Mouse (Mus musculus): Measurements from ENCODE around the gene Tulp4.
"Not testable (repeated sequence)": the region's sequence is repeated elsewhere in the genome, so short reads cannot be mapped to it uniquely, and the experiment has no call there.

DNA sequence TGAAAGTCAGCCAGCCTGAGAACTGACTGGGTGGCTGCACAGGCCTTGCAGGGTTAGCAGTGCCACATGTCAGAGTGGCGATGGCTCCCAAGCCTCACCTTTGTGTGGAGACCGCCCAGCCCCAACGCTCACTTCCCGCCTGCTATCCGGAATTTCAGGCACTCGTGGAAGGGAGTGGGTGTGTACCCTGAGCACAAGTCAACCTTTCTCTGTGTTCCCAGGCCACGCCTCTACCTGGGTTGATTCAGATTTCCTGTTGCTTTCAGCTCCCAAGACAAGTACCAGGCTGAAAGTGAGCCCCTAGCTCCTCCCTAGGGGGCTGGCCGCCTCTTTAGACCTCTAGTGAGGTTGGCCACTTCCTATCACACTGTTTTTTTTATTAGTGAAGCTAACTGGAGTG lies 173.0 kb downstream of the Tulp4 start:
- TF ChIP-seq POLR2A, CTCF (IDR thresholded peaks at IDR 0.05; ENCODE audit: extremely low read depth, insufficient read depth, low read length): not testable (repeated sequence)
